Mouse (Mus musculus) heart, postnatal 10 days (tissue): ENCODE measurements around the gene Aurka. TPM values are rescaled to one million over a fixed set of nuclear protein-coding genes. Genes with fewer than 3 reads are reported as not detected.
A peak's percentile ranks its signal among the peaks of the same experiment; 100 is the strongest.

Experiments
- DNase-seq, 2 experiments: peaks; one replicate each; pipeline ENCODE4 v3.0.0; 2021
- intact Hi-C: fragments of 180-260 bp; cut with DNase I; formaldehyde crosslinking; loops from one replicate; pipeline ENCODE4 v1.15.1; 2025
- total RNA-seq, 2 experiments: library from RNA; stranded (reverse); gene quantifications; 2 replicates each; pipeline ENCODE4 v1.2.3; 2021

The Aurka gene
- total RNA-seq, 2 experiments from 2014 or later, result 10.8 to 13.7 TPM

DNA sequence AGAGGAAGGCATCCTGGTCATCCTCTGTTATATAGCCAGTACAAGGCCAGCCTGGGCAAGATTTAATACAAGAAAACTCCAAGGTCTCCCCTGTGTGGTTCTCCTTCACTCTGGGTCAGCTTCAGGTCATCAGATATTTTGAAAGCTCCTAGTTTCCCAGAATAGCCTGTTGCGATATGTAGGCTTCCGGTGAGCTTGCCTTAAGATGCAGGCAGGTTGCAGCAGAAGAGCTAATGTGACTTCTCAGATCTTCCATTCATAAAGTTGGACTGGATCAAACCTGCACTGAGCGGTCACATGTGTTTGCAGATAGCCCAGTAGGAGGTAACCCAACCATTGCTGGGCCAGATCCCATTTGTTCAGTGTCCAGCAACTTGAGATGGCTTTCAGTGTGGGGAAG lies 14.4 kb upstream of the Aurka start:
- no peak for DNase-seq
- intact Hi-C loops, result no loop called here

DNA sequence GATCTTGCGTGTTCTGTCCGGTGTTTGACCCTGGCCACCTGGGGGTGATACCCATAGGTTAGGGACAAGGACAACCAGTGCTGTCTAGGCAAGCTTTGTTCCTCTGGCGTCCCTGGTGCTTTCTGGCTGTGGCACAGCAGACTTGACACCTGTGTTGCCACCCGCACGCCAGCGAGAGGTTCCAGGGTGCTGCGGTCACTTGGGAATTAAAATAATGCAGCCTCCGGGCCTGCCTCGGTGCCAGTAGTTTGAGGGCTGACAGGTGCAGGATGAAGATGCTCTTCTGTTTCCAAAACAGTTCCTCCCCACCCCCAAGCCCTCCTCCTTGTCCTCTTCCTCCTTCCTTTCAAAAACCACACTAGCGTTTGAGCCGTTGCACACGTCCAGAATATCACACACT lies 11.6 kb upstream of the Aurka start:
- intact Hi-C loops, result no loop called here
- DNase-seq, result no peak

- intact Hi-C loops, result no loop called here
- DNase-seq, result no peak
Observed at GRCm38 (mm10) chr2:172381341-172381740, 11.0 kb upstream of the Aurka start.

DNA sequence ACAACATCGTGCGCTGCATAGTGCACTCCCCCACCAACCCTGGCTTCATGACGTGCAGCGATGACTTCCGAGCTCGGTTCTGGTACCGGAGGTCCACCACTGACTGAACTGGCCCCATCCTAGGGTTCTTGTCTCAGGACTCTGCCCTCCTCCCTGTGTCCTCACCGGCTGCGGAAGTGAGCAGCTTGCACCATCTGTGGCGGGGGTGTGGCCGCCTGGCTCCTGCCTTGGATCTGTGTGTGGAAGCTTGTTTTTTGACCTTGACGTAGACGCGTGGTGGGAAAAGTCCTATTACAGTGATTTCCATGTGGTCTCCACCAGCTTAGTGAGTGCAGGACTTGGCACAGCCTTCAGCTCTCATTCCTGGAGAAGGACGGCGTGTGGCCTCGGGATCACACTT lies 10.2 kb upstream of the Aurka start:
- intact Hi-C loops, result no loop called here
- no peak for DNase-seq

GRCm38 (mm10) chr2:172378332-172378731 lies 8.0 kb upstream of the Aurka start:
- intact Hi-C loops, result loop anchor here (10.0 kb wide), 1 partner anchor 626 kb away; the partner anchor contains the start of gene Rae1
- peak; percentile 37 to 61 for DNase-seq

- DNase-seq, result no peak
- intact Hi-C loops, result loop anchor here (10.0 kb wide), 1 partner anchor 628 kb away; the partner anchor contains the start of gene Rae1
Observed at GRCm38 (mm10) chr2:172376999-172377515, 6.7 kb upstream of the Aurka start.

DNA sequence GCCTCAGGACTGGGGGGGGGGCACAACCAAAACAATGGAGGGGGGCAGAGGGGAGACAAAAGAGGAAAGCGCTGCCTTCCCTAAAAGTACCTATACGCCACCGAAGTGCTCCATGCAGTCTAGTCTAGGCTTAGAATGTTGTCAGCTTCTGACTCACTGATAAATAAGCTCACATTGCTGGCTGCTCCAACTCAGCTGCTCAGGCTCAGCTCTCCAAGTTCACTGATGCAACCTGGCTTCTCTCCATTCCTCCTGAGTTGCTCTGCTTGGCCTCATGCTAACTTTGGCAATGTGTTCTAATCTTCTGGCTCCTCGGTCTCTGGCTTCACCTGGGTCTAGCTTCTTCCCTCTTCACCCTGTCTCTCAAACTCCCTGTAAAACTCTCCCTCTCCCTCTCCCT lies 6.2 kb upstream of the Aurka start:
- no peak for DNase-seq
- intact Hi-C loops, result loop anchor here (10.0 kb wide), 1 partner anchor 628 kb away; the partner anchor contains the start of gene Rae1

DNA sequence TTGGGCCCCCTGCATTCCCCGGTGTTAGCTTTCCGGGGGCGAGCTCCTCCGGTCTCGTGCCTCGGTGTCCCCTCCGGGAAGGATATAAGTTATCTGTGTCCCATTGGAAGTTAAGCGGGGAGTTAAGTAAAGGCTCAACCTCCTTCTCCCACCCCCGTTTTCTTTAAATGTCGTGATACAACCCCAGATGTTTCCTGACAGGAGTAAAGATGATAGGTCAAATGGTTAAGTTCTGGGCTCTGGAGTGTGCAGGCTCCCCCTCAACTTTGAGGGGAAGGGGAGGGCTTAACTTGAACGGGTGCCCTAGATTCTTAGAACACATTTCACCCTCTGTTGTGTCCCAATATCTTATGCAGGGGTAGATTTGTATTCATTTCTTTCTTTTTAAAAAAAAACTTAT lies 923 bp upstream of the Aurka start:
- DNase-seq, result no peak
- intact Hi-C loops, result loop anchor here (2.0 to 10.0 kb wide), 3 partner anchors 22 to 634 kb away; partner anchors contain the start of genes Rae1 and Rtf2

- intact Hi-C loops, result no loop called here
- no peak for DNase-seq
Observed at GRCm38 (mm10) chr2:172363176-172363575, 7.2 kb downstream of the Aurka start.

DNA sequence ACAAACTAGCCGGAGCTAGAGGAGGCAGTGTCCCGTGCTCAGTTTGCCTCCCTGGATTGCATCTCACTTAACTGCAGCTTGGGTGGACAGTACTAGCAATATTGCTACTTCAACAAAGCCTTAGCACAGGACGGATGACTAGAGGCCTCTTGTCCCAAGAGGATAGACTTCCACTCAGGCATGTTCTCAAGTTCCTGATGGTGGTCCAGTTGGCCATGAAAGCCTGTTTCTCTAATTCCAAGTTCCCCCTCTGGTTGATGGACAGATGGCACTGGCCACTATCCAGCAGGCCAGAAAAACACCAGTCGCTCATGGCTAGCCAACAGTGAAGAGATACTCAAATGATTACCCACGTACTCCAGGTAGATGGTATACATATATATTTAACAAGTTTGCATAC lies 14.5 kb downstream of the Aurka start:
- DNase-seq, result no peak
- intact Hi-C loops, result no loop called here

GRCm38 (mm10) chr2:172354761-172355160 lies 15.6 kb downstream of the Aurka start:
- DNase-seq, result no peak
- intact Hi-C loops, result no loop called here

DNA sequence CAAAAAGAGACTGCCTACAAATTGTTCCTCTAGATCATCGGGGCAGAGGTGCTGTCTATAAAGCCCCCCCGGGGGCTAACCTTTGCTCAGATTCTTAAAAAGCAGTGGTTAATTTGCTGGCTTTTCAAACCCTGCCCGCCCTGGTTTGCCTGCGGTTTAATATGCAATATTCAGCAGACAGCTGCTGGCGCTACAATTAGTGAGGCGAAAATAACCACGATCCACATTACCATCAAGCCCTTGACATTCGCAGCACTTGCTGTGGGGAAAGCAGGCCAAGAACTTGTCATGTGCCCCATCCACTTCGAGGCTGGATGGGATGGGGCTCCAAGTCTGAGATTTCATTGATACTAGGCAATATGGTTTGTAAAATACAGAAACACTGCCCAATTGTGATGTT lies 17.1 kb downstream of the Aurka start:
- intact Hi-C loops, result no loop called here
- peak in 1 of 2 experiments; percentile 27 for DNase-seq

- DNase-seq, result no peak
- intact Hi-C loops, result no loop called here
Observed at GRCm38 (mm10) chr2:172350773-172351172, 19.6 kb downstream of the Aurka start.

GRCm38 (mm10) chr2:172349776-172350175 lies 20.6 kb downstream of the Aurka start:
- intact Hi-C loops, result loop anchor here (2.0 kb wide), 1 partner anchor 21 kb away; the partner anchor contains the start of genes Aurka and Cstf1
- no peak for DNase-seq

DNA sequence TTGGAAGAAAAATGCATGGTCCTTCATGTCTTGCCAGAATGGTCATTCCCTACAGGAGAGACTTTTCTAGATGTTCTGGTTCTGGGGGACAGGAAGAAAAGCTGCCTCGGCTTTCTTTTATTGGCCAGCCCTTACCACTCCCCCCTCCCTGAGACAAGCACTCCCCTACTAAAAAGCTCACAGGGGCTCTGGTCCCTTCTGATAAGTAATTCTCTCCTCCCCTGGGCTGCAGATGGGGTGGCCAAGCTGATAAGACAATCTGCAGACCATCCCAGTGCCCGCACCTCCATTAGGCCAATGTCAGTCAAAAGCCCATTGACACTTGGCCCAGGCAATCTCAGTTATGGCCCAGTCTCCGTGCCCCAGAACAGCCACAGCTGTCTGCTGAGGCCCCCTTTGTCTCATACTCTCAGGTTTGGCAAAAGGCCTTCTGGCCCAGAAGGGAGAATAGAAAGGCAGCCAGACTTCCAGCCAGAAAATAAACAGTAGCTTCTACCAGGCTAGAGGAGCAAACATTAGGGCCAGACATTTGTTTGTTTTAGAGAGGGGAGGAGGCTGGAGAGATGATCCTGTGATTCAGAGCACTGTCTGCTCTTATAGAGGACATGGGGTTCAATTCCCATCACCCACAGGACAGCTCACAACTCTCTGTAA lies 21.9 kb downstream of the Aurka start:
- intact Hi-C loops, result loop anchor here (2.0 kb wide), 1 partner anchor 22 kb away; the partner anchor contains the start of genes Aurka and Cstf1
- peak; percentile 67 to 70 for DNase-seq

DNA sequence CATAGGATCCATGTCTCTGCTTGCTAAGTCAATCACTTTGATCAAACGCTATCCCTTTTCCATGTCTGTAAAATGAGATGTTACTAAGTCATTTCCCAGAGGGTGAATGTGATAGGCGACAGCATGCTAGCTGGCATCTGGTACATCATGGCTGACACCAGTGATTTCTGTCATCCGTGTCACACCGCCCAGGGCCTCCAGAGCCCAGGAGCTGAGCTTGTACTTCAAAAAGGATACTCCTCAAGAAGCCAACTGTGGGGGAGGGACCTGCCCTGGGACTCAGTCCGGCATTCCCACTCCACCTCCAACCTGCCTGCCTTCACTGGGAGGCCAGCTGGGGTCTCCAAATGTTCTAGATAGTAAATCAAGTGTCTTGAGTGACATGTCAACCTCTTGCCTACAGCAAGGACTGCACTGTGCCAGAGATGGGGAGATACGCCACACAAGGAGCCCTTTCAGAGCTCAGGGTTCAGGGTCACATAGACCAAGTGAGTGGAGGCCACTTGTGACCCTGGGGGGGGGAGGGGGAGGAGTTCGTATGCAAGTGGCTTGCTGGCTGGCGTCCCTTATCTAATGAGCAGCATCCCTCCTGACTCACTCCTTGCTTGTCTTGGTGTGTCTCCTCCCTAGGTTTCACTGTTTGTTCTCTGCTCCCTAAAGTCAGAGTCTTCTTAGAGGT lies 23.3 kb downstream of the Aurka start:
- no peak for DNase-seq
- intact Hi-C loops, result no loop called here

DNA sequence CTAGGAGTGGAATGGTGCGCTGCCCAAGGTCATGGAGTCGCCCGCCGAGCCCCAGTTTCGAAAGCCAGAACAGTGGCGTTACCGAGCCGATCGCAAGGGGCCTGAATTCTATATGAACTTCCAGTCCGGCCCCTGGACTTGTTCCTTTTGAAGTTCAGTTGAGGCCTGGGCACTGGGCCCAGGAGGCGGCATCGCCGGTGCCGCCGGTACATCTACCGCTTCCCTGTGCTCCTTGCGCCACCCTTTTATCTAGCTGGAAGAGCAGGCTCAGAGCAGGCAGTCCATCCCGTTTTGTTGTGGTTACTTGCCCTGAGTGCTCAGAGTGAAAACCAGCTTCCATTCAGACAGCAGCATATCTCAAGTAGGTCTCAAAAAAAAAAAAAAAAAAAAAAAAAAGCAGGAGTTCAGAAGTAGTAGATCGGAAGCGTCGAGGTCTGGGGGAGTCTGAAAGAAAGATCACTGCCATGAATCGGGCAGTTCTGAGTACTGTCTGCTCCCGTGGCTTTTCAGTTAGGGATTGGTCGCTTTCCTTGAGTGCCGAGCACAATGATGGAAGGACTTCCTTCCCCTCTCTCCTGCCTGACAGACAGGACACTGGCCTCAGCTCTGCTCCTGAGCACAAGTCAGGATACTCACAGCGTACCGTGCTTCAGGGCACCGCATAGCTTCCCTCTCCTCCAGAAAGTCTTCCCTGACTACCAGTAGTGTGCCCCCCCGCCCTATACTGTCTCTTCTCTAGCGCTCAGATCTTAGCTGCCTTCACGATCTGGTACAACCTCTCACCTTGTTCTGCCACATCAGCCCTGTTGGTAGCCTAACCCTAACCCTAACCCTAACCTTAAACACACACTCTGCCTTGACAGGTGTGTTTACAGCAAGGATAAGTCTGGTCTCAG lies 24.1 kb downstream of the Aurka start:
- intact Hi-C loops, result no loop called here
- peak; percentile 50 to 54 for DNase-seq

DNA sequence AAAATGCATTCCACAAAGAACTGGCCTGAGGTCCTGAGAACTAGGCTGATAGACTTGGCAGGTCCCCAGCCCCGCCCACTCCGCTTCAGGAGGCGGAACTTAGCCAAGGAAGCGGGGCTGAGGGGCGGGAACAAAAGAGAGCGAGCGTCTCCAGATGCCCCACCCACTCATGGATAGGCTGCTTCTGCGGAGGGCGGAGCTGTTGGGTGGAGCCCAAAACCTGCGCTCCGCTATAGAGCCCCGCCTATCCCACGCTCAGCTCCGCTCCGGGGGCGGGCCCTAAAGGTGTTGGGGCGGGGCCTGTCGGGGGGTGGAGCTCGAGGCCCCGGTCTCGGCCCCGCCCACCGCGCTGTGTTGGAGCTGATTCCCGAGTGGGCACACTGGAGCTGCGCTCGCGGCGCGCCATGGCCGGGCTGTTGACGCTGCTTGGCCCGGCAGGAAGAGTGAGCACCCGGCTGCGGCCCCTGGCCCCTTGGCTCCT lies 25.0 kb downstream of the Aurka start, which contains the start of gene Fam210b:
Gene Fam210b (plus strand): TSS at position 308 of the 481 bp plus-strand sequence.
- peak; percentile 98 for DNase-seq
- intact Hi-C loops, result no loop called here

DNA sequence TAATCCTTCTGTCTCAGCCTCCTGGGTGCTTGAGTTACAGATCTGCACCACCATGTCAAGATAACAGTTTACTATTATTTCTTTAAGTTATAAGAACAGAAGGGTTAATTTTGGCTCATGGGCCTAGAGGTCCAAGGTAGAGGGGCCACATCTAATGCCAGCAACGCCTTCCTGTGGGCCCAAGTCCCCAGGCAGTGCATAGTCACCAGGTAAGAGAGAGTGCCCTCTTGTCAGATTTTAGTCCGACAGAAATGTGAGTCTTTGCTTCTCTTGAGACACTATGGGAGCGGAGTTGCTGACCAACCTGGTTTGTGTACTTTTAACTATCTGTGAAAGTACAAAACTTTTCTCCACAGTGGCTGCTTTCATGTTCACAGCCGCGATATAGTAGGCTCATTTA lies 25.7 kb downstream of the Aurka start:
- DNase-seq, result no peak
- intact Hi-C loops, result no loop called here

- DNase-seq, result no peak
- intact Hi-C loops, result no loop called here
Observed at GRCm38 (mm10) chr2:172343751-172344150, 26.6 kb downstream of the Aurka start.

GRCm38 (mm10) chr2:172341606-172342005 lies 28.7 kb downstream of the Aurka start:
- intact Hi-C loops, result no loop called here

More at GRCm38 (mm10) chr2:172341606-172342005, 28.7 kb downstream of the Aurka start:
- no peak for DNase-seq
